Mouse (Mus musculus) layer of hippocampus, postnatal 14 days (tissue): ENCODE measurements at regions not wholly inside any gene's neighbourhood (a gene's known extent, or its start where the extent isn't known, plus 50 kb on each side); places are given as distances from the start of the nearest gene placed in this dataset.
A peak's percentile ranks its signal among the peaks of the same experiment; 100 is the strongest.

Source experiments
- DNase-seq, 2 experiments: peaks; one replicate each; pipeline ENCODE4 v3.0.0; 2021 to 2022; ENCODE audit warnings: low spot score in 2 of 2, mixed read lengths in 1 of 2

DNA sequence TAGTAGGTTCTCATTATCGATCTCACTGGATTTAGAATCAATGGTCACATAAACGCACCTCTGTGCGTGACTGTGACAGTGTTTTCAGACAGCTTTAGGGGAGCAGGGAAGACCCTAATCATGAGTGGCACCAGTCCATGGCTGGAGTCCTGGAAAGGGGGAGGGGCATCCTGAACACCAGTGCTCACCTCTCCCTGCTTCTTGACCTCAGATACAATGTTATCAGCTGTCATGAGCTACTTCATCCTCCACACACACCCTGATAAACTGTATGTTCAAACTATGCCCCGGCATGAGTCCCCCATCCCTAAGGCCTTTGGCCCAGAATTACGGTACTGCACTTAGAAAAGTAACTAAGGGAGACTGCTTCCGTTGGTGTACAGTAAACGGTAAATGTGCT is 272.2 kb upstream of the Spred2 start:
- no peak for DNase-seq

DNA sequence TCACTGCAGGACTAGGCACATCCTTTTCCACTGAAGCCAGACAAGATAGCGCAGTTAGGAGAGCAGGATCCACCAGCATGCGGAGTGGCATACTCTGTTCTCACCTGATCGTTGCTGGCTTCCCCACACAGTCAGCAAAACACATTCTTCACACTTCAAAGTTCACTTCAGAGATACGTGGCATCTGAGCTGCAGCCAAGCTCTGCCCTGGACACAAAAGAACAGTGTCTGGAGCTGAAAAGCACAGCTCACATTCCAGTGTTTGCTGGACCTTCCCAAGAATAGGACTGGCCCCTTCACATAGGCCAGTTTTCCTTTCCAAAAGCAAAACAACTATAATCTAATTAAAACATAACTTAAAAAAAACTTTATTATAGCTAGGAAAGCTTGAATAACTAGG is 264.7 kb upstream of the Spred2 start:
- DNase-seq: no peak

DNA sequence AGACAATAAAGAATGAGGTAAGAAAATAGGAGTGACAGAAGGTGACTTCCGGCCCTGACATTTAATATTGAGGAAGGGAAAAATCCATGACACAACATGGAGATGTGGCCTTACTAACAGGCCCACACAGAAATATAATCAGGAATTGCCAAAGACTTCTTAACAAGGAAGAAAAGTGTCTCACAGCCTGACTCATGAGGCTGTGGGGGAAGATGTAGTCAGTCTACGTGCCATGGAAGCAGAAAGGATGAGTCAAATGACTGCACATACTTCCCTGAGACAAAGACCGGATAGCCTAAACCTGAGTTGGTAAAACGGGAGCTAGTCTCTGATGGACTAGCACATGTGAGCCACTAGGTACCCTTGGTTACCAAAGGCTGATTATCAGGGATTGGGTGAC is 257.4 kb upstream of the Spred2 start:
- DNase-seq: no peak

DNA sequence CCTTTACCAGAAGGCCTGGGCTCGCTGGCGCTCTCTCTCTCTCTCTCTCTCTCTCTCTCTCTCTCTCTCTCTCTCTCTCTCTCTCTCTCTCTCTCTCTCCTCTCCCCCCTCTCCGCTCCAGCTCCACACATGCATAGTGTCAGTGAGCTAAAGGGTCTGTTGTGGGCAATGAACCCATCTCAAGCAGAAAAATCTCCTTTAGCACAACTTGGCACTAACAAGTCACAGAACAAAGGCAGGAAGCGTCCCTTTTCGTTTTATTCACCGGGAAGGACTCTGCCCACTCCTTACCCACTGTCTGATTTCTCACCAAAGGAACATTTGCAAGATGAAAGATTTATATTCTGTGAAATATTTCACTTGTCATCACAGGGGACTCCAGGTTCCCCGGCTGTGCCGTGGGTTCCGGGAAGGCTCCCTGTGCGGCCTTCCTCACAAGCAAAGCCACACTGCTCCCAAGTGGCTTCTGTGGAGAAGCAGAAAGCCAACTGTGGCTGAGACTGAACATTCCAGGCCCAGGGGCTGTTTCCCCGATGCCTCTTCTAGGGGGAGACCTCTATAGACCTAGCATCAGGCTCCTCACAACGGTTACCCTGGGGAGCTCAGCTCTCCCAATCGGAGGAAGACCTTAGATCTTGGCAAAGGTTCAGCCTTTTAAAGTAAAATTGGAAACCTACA is 253.2 kb upstream of the Spred2 start:
- DNase-seq: peak; percentile 36 to 37

DNA sequence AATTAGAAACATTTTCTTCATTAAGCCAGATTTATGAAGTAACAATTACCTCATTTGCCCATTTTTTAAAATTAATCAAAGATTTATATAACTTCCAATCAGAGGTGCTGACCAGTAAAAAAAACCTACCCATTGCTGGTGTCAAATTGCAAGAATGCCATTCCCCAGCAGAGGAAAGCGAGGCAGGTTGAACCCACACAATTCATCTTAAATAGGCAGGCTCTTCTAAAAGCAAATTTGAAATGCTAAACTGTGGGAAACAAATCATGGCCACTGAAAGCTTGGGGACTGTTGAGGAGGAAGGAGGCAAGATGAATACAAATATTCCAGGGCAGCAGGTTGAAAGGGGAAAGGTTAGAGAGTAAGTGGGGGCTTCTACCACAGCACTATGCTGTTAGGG is 251.2 kb upstream of the Spred2 start:
- DNase-seq: no peak

DNA sequence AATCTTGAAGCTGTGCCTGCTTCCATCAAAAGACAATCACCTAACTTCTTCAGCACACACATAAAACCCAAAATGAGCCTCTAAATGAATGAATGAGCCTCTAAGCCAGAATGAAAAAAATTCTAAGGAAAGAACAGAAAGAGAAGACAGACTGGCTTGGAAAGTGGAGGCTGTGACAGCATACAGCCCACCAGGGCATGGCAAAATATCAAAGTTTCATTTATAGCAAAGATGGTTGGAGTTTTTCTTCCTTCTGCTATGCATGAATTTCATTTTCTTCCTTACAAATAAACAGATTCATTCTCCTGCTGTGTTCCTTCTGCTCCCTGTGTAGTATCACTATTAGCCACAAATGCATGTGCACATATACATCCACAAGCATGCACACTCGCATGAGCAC is 247.7 kb upstream of the Spred2 start:
- peak in 1 of 2 experiments; percentile 31 for DNase-seq

DNA sequence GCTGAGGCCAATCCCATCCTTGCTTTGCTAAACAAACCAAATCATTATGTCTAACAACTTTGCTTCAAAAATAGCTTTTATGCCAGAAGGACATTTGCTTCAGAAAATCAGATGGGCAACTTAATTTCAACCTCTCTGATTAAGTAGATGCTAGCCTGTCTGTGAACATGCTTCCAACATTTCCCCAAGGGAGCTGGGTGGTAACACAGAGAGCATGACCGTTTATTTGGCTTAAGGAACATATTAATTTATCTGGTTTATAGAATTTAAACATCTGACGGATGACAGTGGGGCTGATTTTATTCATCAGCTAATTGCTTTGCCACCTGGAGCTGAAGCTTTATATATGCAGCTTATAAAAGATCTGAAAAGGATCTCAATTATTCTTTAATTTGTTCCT is 245.1 kb upstream of the Spred2 start:
- DNase-seq: no peak

DNA sequence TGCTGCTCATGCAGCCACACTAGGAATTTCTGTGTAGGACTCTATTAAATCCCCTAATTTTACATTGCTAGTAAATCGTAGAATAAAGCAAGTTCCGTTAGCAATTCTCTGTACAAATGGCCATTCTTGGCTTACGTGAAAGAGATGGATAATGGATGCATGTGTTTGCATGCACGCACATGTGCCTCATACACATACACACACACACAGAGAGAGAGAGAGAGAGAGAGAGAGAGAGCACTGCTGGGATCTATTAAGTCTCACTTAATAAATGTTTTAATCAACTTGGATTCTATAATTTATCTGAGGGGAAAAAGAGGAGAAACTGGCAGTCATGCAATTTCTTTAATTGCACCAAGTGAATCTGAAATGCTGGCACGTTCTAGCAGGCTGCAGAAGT is 244.5 kb upstream of the Spred2 start:
- no peak for DNase-seq

DNA sequence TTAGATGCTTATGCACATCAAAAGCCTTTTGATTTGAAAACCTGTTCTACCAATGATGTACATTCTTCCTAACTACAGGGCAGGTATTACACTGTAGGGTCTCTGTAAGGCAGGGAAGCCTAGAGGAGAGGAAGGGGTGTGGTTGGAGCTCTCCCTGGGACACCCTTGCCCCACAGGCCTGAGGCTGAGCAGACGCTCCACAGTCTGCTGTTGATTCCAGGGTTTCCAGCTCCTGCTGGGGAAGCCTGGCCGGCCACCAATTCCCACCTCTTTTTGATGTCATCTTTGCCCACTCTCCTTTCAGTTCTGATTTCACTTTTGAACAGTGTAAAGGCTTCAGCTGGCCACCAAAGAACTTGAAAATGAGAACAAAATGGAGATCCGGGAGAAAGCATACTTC is 223.0 kb upstream of the Spred2 start:
- DNase-seq: no peak

DNA sequence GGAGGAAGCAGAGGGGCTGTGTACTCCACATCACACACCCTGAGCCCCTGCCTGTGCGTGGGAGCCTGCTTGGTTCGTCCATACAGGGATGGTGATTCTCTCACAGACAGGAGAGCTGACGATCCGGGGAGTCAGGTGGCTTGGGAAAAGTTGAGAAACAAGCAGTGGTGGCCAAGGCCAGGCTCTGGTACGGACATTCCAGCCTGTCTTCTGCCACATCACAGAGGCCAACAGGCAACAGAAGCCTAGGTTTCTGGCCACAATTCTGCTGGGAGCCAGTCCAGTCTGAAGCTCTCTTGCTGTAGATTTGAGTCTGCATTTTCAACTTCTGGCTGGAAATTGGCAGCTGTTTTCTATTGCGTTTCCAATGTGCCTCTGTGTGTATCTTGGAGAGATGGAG is 215.4 kb upstream of the Spred2 start:
- DNase-seq: no peak

DNA sequence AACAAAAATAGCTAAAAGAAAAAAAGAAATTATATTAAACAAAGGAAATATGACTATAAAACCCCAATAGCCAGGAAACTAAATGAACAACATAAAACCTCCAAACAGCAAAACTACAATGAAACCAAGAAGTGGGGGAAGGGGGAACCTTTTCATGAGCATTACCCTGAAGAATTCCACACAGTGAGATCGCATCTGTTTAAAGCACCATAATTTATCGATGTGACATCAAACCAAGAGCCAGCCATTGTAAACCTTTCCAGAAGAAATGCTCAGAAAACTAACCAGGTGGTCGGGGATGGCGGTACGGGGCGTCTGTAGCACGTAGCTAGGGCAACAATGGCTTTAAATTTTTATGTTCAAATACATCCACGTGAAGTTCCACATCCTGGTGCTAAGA is 214.8 kb upstream of the Spred2 start:
- DNase-seq: no peak

DNA sequence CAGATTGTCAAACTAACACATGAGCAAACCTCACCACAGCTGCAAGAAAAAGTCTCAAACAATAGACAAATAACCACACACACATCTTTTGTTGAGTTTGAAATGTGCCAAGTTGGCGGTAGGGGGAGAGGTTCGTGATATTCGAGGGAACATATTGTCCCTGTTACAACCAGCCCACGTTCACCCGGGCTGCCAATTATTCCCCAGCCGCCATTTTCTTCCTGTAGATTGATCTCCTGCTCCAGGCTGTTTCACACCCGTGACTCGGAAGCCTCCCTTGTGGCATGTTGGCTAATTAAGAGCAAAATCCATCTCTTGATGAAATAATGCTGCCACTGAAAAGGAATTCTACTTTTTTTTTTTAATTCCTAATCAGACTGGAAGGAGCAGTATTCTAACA is 211.1 kb upstream of the Spred2 start:
- peak; percentile 9 to 56 for DNase-seq

DNA sequence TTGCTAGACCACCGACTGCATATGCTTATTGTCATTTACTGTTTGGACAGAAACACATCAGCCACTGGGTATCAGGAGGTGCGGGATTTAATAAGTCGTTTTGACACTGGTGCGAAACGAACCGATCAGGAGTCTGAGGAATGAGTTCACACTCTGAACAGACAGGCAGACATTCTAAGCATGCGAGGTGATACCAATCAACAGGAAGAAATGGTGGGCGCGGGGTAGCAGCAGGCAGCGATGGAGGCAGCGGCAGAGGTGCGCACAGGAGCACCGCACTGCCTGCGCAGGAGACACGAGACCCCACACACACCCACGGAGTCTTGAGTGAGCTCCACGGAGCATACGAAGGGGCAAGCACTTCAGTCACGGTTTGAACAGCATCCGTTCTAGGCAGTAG is 210.6 kb upstream of the Spred2 start:
- no peak for DNase-seq

DNA sequence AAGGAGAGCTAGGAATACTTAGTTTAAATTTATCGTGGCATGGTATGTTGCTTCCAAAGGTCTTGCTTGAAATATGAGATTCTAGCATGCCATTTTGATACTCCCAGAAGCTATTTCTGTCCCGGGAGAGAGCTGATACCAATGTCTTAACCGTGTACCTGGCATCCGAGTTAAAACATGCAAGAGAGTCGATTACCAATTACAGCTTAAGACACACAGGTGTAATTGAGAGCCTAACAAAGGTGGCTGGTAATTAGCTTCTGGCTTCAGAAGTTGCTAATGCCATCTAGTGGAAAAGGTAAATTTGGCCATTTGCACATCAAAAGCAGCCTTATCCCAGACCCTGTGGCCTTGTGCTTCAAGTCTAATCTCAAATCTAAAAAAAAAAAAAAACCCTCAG is 210.0 kb upstream of the Spred2 start:
- no peak for DNase-seq

DNA sequence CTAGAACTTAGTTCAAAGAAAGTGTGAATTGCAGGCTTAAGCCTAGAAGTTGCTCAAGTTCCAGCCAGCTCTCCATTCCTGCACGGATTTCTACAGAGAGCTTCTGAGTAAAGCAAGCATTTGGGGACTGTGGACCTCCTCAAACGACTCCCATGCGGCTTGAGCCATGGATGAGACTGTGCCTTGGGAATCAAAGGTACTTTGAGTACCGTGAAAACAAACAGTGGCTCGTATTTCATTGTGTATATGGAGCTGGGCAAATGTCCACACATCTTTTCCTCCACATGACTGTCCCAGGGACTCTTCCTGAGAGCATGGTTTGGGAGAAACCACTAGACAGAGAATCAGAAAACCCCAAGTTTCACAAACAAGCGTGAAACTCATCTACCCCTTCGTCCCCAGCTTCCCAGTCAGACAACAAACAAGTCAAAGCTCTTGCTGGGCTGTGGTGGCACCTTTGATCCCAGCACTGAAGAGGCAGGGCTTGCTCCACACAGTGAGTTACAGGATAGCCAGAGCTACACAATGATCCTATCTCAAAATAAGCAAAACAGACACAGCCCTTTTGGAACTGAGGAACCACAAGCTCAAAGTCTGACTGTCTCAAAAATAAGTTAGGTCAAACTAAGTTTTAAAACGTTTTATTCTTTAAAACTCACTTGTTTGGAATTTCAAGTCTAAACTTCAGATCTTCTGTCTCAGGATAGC is 209.1 kb upstream of the Spred2 start:
- DNase-seq: no peak

DNA sequence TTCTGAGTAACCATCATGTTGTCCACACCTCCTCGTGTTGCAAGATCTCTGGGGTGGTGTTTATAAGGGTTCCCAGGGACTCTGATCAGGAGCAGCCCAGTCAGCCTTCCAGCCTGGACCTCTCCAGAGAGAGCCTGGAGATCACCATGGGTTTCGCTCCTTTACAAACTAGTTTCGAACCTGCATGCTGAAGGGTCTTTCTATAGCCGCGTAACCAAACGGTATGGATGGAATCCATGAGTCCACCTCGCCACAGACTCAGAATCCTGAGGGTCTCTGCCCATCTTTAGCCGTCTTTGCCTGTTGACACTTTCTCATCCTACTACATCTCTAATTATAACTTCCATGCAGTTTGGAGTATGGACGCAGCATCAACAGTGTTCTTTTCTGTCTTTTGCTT is 206.0 kb upstream of the Spred2 start:
- no peak for DNase-seq

DNA sequence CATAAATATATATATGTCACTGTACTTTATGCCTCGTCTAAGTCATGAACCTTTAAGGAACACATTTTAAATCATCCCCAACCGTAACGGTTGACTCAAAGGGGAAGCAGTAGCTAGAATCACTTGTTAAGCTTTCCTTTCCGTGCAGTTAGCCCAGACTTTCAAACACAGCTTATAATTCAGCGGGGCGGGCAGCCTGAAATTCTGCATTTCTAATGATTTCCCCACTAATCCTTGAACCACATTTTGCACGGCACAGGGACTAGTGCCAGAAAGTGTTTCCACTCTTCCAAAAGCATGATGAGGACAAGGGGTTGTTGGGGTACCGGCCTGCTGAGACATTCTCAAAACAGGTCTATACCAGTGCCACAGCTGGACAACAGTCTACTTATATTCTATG is 195.1 kb upstream of the Spred2 start:
- no peak for DNase-seq

DNA sequence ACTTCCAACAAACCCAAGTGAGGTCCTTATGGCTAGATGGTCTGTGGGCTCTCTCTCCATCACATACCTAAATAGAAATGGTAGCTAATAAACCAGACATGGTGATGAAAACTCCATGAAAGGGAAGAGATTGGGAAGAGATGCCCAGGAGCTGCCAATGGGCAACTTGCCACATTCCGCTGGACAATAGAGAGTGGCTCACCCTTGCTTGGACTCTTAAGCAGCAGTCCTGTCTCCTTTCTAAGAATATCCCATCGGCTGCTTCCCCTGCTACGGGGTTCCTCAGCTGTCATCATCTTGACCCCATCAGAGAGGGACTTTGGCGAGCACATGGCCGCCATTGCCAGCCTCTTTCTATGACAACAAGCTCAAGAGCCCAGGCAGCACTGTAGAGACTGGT is 193.4 kb upstream of the Spred2 start:
- no peak for DNase-seq

DNA sequence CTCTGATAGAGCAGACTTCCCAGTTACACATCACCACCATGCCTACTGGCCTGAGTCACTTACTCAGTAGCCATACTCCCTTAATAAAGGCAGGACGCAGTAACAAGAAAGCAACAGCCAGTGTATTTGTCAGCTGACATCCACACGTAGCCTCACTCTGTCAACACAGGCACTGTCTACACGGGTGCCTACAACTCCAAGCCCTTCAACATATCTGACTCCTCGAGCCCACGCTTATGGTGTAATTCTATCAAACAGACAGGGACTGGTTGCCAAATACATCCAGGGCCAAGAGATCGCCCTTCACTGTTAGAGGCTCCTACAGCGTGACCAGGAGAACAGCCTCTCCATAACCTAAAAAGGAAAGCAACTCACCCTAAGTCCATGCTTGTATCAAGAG is 188.1 kb upstream of the Spred2 start:
- DNase-seq: no peak

DNA sequence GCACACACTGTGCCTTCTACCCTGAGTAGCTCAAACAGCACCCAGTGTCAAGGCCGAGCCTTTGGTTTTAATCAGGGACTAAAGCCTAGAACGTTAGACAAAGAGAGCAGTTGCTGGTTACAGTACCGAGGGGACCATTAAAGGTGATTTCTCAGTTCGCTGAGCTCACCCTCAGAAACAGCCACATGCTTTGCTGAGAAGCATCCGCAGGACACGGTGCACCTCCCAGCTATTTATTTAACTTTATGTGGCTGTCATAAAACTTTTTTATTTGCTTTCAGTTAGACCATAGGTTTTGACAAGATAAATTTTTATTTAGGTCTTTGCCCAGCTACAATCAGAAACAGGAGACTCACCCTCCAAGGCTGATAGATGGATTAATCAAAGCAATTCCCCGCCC is 187.2 kb upstream of the Spred2 start:
- DNase-seq: no peak

DNA sequence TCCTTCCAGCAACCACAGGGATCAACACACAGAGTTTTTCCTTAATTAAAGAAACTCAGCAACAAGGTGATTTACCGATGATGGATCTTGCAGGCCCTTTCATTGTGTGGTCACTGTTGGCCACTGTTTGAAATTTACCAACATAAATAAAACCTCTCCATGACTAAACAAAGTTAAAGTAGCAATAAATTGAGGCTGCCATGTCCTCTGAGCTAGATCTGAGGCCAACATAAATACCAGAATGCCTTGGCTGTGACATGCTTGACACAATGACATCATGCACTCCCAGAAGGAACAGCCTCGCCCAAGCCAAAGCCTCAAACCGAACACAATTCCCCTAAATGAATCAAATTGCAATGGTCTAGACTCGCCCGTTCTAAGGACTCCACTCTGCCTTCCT is 186.8 kb upstream of the Spred2 start:
- no peak for DNase-seq

DNA sequence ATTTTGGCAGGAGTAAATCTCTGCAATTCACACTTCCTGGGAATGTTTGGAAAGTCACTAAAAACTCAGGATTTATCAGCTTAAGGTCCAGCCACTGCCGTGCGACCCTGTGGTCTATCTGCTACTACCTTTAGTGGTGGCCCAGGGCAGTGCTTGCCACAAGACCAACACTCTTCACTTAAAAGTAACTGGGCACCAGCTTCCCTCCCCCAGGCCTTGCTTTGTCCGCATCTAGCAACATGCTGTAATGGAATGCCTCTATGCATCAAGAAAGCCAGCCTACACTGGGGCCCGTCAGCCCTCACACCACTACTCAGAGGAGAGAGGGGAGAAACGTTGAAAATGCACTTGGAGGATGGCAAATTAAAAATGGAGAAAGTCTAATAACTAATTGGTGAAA is 186.4 kb upstream of the Spred2 start:
- no peak for DNase-seq

DNA sequence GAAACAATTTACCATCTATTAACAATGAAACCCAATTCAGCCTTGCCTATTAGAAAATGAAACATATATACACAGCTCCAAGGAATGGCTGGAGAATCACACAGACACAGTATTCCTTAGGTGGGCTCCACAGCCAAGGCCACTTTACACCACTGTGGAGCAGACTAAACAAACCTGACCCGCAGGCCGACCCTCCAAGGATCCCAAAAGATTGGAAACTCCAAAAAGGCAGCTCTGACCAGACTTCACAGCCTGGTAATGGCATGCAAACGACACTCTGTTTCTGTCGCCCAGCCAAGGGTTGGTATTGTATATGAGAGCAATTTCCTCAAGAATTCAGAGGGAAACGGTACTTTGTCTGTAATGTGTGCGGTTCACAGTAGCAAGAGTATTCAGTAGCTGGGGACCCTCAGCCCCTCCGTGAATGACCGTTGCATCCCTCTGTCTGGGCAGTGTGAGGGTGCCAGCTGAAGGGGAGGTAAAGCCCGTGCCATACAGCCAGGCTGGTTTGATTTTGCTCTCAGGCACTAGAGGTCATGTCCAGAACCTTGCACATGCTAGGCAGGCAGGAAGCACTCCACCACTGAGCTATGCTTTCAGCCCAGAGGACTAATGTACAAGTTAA is 184.5 kb upstream of the Spred2 start:
- DNase-seq: no peak
